Mouse (Mus musculus) E14TG2a.4 (cell line): ENCODE results near the gene Ppia.
A peak's percentile ranks its signal among the peaks of the same experiment; 100 is the strongest.
"Not testable (repeated sequence)": the region's sequence is repeated elsewhere in the genome, so short reads cannot be mapped to it uniquely, and the experiment has no call there.

Experiments
- H3K27me3 ChIP-seq: 2 replicates; pipeline ENCODE4 v1.6.1; 2014; ENCODE audit warnings: low read length, control low read depth; ENCODE audit not compliant: insufficient read depth
- H3K36me3 ChIP-seq: 2 replicates; pipeline ENCODE4 v1.6.1; 2014; ENCODE audit warnings: low read length, control low read depth; ENCODE audit not compliant: insufficient read depth
- H3K4me1 ChIP-seq: replicated peaks from 2 replicates; pipeline ENCODE4 v1.6.1; 2014; ENCODE audit warnings: low read depth, low read length, control low read depth
- H3K4me3 ChIP-seq: replicated peaks from 2 replicates; pipeline ENCODE4 v1.5.1; 2014; ENCODE audit warnings: mild to moderate bottlenecking, low read length
- H3K9me3 ChIP-seq: 2 replicates; pipeline ENCODE4 v1.6.1; 2014; ENCODE audit warnings: low read length, control low read depth
- CTCF ChIP-seq: conservative IDR thresholded peaks from 2 replicates; pipeline ENCODE4 v1.5.1; 2014; ENCODE audit warnings: low read length
- NANOG ChIP-seq: IDR thresholded peaks from 2 replicates; pipeline ENCODE4 v1.6.1; 2014; ENCODE audit warnings: borderline replicate concordance, low read length, mixed read lengths
- POU5F1 ChIP-seq: IDR thresholded peaks from 2 replicates; pipeline ENCODE4 v1.6.1; 2014; ENCODE audit warnings: low read length, borderline replicate concordance

Ppia gene

DNA sequence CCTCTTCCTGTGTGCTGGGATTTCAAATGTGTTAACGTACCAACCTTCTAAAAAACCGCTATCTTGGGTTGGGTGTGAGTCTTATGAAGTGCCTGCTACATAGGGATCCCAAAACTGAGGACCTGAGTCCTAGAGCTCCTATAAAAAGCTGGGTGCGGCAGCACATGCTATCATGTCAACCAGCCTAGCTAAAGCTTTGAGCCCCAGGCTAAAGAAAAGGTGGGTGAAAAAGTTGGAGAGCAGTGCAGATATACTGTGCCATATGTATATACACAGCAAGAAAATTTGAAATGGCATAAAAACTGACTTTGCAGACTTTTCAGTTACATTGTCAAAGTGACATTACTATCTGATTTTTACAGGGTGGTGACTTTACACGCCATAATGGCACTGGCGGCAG, 3.5 kb downstream of the Ppia start:
- H3K4me3 ChIP-seq, result peak overlapping the region; percentile 98
- H3K27me3 ChIP-seq, result no peaks in the 10 kb centered on the region
- peaks cover 66% of the 10 kb centered on the region for H3K36me3 ChIP-seq
- no peaks in the 10 kb centered on the region for H3K9me3 ChIP-seq
- TF ChIP-seq CTCF, result no peak
- TF ChIP-seq POU5F1, result no peak
- no peak for TF ChIP-seq NANOG
- H3K4me1 ChIP-seq, result peaks cover 54% of the 10 kb centered on the region

DNA sequence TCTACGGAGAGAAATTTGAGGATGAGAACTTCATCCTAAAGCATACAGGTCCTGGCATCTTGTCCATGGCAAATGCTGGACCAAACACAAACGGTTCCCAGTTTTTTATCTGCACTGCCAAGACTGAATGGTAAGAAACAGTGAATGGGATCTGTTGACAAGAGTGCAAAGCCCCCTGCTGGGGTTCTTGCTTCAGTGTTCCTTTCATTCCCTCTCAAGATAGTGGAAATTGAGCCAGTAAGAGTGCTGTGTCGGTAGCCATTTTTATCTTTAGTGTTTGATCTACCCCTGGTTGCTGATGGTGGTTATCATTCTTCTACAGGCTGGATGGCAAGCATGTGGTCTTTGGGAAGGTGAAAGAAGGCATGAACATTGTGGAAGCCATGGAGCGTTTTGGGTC, 3.9 kb downstream of the Ppia start:
- not testable (repeated sequence) for H3K27me3 ChIP-seq, H3K4me3 ChIP-seq, H3K9me3 ChIP-seq
- Histone ChIP-seq H3K4me1 (peaks cover 53% of the 10 kb centered on the region), H3K36me3 (peaks cover 69% of the 10 kb centered on the region)

DNA sequence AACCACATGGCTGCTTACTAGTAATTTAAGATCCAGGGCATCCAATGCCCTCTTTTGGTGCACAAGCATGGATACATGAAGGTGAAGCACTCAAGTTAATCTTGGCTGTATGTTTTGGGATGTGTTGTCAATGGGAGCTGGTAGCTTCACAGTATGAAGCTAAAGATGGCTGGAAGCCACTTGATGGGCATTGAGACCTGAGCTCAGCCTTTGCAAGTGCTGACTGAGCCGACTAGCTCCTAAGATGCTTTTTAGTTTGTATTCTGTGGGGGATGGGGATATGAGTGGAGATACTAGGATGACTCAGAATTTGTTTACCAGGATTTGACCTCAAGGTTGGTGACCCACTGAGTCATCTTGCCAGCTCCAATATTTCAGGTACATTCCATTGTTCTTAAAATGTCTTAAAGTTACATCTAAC, 5.0 kb downstream of the Ppia start:
- Histone ChIP-seq H3K4me1 (peaks cover 52% of the 10 kb centered on the region), H3K27me3 (no peaks in the 10 kb centered on the region), H3K36me3 (peaks cover 77% of the 10 kb centered on the region), H3K9me3 (no peaks in the 10 kb centered on the region), H3K4me3 (no peak overlapping the region)
- TF ChIP-seq NANOG (no peak), POU5F1 (no peak), CTCF (no peak)

GRCm38 (mm10) chr11:6420722-6421350, 5.6 kb downstream of the Ppia start:
- H3K4me3 ChIP-seq, result no peak overlapping the region
- H3K9me3 ChIP-seq, result no peaks in the 10 kb centered on the region
- TF ChIP-seq NANOG, result no peak
- TF ChIP-seq CTCF, result no peak
- no peak for TF ChIP-seq POU5F1
- H3K4me1 ChIP-seq, result peaks cover 54% of the 10 kb centered on the region
- no peaks in the 10 kb centered on the region for H3K27me3 ChIP-seq
- peaks cover 81% of the 10 kb centered on the region for H3K36me3 ChIP-seq

GRCm38 (mm10) chr11:6430186-6430585, 14.9 kb downstream of the Ppia start:
- TF ChIP-seq CTCF (no peak), POU5F1 (no peak), NANOG (no peak)
- peaks cover 96% of the 10 kb centered on the region for H3K36me3 ChIP-seq
- peaks cover 23% of the 10 kb centered on the region for H3K4me1 ChIP-seq
- no peaks in the 10 kb centered on the region for H3K9me3 ChIP-seq
- no peak overlapping the region for H3K4me3 ChIP-seq
- H3K27me3 ChIP-seq, result no peaks in the 10 kb centered on the region

- H3K4me3 ChIP-seq, result peak overlapping the region; percentile 50
- peaks cover 82% of the 10 kb centered on the region for H3K36me3 ChIP-seq
- no peak for TF ChIP-seq NANOG
- TF ChIP-seq CTCF, result peak; percentile 69
- TF ChIP-seq POU5F1, result no peak
- H3K27me3 ChIP-seq, result no peaks in the 10 kb centered on the region
- H3K4me1 ChIP-seq, result peaks cover 44% of the 10 kb centered on the region
- H3K9me3 ChIP-seq, result no peaks in the 10 kb centered on the region
Measured at GRCm38 (mm10) chr11:6436442-6436841, 21.2 kb downstream of the Ppia start.

DNA sequence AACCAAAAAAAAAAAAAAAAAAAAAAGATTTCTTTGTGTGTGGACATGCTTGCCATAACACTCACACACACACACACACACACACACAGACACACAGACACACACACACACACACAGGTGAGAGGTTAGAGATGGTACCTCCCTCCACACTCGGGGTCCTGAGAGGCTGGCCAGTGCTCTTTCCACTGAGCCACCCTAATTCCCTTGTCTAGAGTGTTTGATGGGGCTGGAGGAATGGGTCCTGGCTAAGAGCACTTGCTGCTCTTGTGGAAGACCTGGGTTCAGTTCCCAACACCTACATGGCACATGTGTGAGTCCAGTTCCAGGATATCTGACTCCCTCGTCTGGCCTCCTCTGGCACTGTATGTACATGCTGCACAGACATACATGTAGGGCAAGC, 22.4 kb downstream of the Ppia start:
- Histone ChIP-seq H3K4me1 (peaks cover 52% of the 10 kb centered on the region), H3K27me3 (no peaks in the 10 kb centered on the region), H3K4me3 (no peak overlapping the region), H3K9me3 (no peaks in the 10 kb centered on the region), H3K36me3 (peaks cover 70% of the 10 kb centered on the region)
- TF ChIP-seq CTCF, result no peak
- no peak for TF ChIP-seq NANOG
- no peak for TF ChIP-seq POU5F1

- TF ChIP-seq CTCF, result no peak
- Histone ChIP-seq H3K4me1 (peaks cover 66% of the 10 kb centered on the region), H3K27me3 (no peaks in the 10 kb centered on the region)
Measured at GRCm38 (mm10) chr11:6440171-6440570, 24.9 kb downstream of the Ppia start.

DNA sequence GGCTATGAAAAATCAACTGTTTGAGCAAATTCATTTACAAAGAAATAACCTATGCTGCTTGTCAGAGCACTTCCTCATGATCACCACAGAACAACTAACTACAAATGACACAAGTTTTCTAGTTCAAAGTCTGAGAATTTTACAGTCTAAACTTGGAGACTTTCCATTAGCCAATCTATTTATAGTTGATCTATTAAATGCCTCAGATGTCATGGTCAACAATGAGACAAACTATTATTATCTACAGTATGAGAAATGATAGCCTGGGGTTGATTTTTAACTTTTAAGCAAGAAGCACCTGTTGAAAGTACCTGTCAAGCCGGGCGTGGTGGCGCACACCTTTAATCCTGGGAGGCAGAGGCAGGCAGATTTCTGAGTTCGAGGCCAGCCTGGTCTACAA, 27.3 kb downstream of the Ppia start:
- H3K4me1 ChIP-seq, result peaks cover 62% of the 10 kb centered on the region
- H3K27me3 ChIP-seq, result no peaks in the 10 kb centered on the region
- H3K4me3 ChIP-seq, result no peak overlapping the region
- peaks cover 25% of the 10 kb centered on the region for H3K36me3 ChIP-seq
- H3K9me3 ChIP-seq, result peaks cover 7% of the 10 kb centered on the region
- TF ChIP-seq CTCF (no peak), POU5F1 (no peak), NANOG (no peak)

More at GRCm38 (mm10) chr11:6440171-6440570, 24.9 kb downstream of the Ppia start:
- Histone ChIP-seq H3K36me3 (peaks cover 45% of the 10 kb centered on the region), H3K4me3 (no peak overlapping the region), H3K9me3 (no peaks in the 10 kb centered on the region)
